Mouse (Mus musculus) effector memory CD4-positive, alpha-beta T cell, adult 5 months (primary cell): ENCODE data around the gene Gm20815. TPM values are rescaled to one million over a fixed set of nuclear protein-coding genes. Genes with fewer than 3 reads are reported as not detected.

ENCODE experiments used
- polyA plus RNA-seq: library from polyadenylated mRNA; unstranded; fragments of 100-300 nt; shearing (Covaris generic); gene quantifications from one replicate; pipeline ENCODE4 v1.2.1, GENCODE M21; 2017

Gene Gm20815
- polyA plus RNA-seq = not detected

GRCm38 (mm10) chrY:8835069-8835468 is at the start of gene Gm20815:
TSS of gene Gm20815 (minus strand) at chrY:8835169.

